Mouse (Mus musculus): ENCODE results near the gene Hmcn2. TPM values are rescaled to one million over a fixed set of nuclear protein-coding genes. Genes with fewer than 3 reads are reported as not detected.

The Hmcn2 gene
- polyA plus RNA-seq, 1 experiment from 2014 or later = not detected

DNA sequence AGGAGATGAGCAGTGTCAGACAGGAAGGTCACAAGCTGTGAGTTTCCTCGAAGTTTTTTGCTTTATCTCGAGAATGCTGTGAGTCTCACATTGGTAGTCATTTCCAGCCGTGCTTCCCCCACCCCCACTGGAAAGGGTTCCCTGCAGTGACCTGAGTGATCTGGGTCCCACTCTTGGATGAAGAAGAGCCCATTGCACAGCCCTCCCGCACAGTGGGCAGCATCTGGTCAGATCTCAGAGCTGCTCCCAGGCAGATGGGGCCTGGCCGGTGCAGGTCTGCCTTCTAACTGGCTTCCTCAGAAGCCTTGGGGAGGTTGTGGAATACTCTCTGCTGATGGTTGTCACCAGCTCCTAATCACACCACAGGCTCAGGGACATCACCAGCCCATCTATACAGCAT is 34.6 kb downstream of the Hmcn2 start:
- no peak overlapping the region for H3K4me2 ChIP-seq (ENCODE audit: low read depth, severe bottlenecking)
- H3K9me3 ChIP-seq (ENCODE audit: control insufficient read depth, low read length) = no peaks in the 10 kb centered on the region
- DNase-seq (ENCODE audit: low spot score) = no peak
- no peaks in the 10 kb centered on the region for H3K4me1 ChIP-seq (ENCODE audit: control insufficient read depth, insufficient read depth, low read length)
- peaks cover 2% of the 10 kb centered on the region for H3K27me3 ChIP-seq (ENCODE audit: control insufficient read depth, insufficient read depth, low read length)
- no peak overlapping the region for H3K4me3 ChIP-seq (ENCODE audit: low read depth, low read length)
- H3K27ac ChIP-seq (replicated peaks; ENCODE audit: low read depth, low read length) = no peak overlapping the region
- no peaks in the 10 kb centered on the region for H3K36me3 ChIP-seq (ENCODE audit: control insufficient read depth, insufficient read depth, low read length)
- H3K9ac ChIP-seq (ENCODE audit: low read length) = no peak overlapping the region
- no peak for ATAC-seq (ENCODE audit: insufficient number of reproducible peaks, low FRiP score, low TSS enrichment, low read depth)
- 78% methylated on average over 5 of the region's 5 CpGs for WGBS

DNA sequence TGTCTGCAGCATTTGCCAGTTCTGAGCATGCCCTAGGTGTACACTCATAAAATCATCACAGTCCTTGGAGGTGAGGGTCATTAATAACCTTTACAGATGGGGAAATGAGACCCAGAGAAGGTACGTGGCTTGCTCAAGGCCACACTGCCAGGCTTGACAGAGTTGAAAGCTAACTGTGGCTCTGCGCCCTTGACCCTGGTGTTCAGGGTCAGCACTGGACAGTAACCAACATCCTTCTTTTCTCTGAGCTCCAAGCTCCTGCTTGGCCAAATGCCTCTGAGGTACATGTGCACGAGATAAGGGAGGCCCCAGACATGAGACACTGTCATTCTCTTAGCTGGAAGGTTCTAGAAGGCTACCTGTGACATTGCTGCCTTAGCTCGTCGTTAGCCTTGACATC is 42.6 kb downstream of the Hmcn2 start:
- H3K4me2 ChIP-seq (ENCODE audit: low read depth, severe bottlenecking) = no peak overlapping the region
- H3K9me3 ChIP-seq (ENCODE audit: control insufficient read depth, low read length) = no peaks in the 10 kb centered on the region
- H3K4me1 ChIP-seq (ENCODE audit: control insufficient read depth, insufficient read depth, low read length) = no peaks in the 10 kb centered on the region
- no peak overlapping the region for H3K27ac ChIP-seq (replicated peaks; ENCODE audit: low read depth, low read length)
- no peaks in the 10 kb centered on the region for H3K36me3 ChIP-seq (ENCODE audit: control insufficient read depth, insufficient read depth, low read length)
- ATAC-seq (ENCODE audit: insufficient number of reproducible peaks, low FRiP score, low TSS enrichment, low read depth) (no peak), DNase-seq (ENCODE audit: low spot score) (no peak)
- 72% methylated on average over 5 of the region's 5 CpGs for WGBS
- no peak overlapping the region for H3K9ac ChIP-seq (ENCODE audit: low read length)
- H3K27me3 ChIP-seq (ENCODE audit: control insufficient read depth, insufficient read depth, low read length) = no peaks in the 10 kb centered on the region; the same call in 1 of the 2 replicates
- H3K4me3 ChIP-seq (ENCODE audit: low read depth, low read length) = no peak overlapping the region

DNA sequence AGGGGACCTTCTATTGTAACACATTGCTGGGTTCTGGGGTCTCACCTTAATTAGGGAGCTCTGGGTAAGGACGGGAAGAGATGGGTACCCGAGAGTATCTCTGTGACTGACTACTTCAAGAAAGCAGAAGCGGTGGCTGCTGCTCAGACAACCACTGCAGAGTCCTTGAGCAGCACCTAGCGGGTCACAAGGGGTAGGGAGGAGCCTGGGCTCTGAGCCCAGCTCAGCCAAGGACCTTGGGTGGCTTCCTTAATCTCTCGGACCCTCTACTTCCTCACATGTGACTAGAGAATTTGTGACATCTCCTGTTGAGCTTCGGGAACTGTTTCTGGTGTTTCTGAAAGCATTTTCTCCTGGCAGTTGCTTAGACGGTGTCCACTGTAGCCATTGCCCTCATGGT is 45.1 kb downstream of the Hmcn2 start:
- WGBS = 77% methylated on average over 7 of the region's 7 CpGs
- Histone ChIP-seq H3K4me2 (ENCODE audit: low read depth, severe bottlenecking) (no peak overlapping the region), H3K27me3 (ENCODE audit: control insufficient read depth, insufficient read depth, low read length) (no peaks in the 10 kb centered on the region), H3K9ac (ENCODE audit: low read length) (no peak overlapping the region), H3K36me3 (ENCODE audit: control insufficient read depth, insufficient read depth, low read length) (no peaks in the 10 kb centered on the region), H3K4me1 (ENCODE audit: control insufficient read depth, insufficient read depth, low read length) (no peaks in the 10 kb centered on the region), H3K9me3 (ENCODE audit: control insufficient read depth, low read length) (no peaks in the 10 kb centered on the region), H3K4me3 (ENCODE audit: low read depth, low read length) (no peak overlapping the region), H3K27ac (replicated peaks; ENCODE audit: low read depth, low read length) (no peak overlapping the region)
- no peak for DNase-seq (ENCODE audit: low spot score)
- no peak for ATAC-seq (ENCODE audit: insufficient number of reproducible peaks, low FRiP score, low TSS enrichment, low read depth)

DNA sequence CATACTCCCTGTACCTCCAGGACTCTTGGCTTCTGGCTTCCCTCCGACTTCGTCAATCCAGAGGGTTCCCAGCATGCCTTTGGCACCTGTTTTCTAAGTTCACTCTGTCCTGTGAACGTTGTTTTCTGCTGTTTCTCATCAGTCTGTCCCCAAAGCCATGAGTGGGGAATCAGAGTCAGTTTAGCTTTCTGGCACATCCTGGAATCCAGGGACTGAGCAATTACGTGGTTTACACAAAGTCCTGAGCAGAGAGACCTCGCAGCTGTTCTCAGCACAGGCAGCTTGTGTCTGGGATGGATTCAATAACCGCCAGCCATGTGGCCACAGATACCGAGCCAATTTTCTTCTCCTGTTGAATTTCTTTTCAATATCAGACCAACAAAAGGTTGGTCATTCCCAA is 53.0 kb downstream of the Hmcn2 start:
- ATAC-seq (ENCODE audit: insufficient number of reproducible peaks, low FRiP score, low TSS enrichment, low read depth) (no peak), DNase-seq (ENCODE audit: low spot score) (no peak)
- Histone ChIP-seq H3K4me3 (ENCODE audit: low read depth, low read length) (no peak overlapping the region), H3K4me2 (ENCODE audit: low read depth, severe bottlenecking) (no peak overlapping the region), H3K36me3 (ENCODE audit: control insufficient read depth, insufficient read depth, low read length) (no peaks in the 10 kb centered on the region), H3K27me3 (ENCODE audit: control insufficient read depth, insufficient read depth, low read length) (no peaks in the 10 kb centered on the region), H3K9me3 (ENCODE audit: control insufficient read depth, low read length) (peaks cover 3% of the 10 kb centered on the region; the same call in 1 of the 2 replicates), H3K9ac (ENCODE audit: low read length) (no peak overlapping the region), H3K4me1 (ENCODE audit: control insufficient read depth, insufficient read depth, low read length) (no peaks in the 10 kb centered on the region), H3K27ac (replicated peaks; ENCODE audit: low read depth, low read length) (no peak overlapping the region)
- 78% methylated on average over 7 of the region's 7 CpGs for WGBS

DNA sequence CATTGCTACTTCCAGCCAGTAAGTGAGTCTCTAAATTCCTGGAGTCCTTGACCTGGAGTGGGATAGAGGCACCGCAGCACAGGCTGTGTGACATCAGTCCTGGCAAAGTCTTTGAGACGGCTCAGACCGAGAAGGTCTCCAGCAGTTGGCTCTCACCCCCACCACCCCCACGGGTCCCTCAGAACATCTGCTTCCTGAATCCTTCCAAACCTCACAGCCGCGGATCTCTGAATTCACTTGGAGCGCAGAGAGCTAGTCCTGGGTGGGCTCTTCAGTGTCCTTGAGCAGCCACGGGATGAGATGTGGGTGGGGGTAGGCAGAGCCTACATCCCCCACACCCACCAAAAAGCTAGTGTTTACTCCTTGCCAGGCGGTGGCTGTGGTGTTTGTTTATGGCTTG is 57.2 kb downstream of the Hmcn2 start:
- Histone ChIP-seq H3K36me3 (ENCODE audit: control insufficient read depth, insufficient read depth, low read length) (no peaks in the 10 kb centered on the region), H3K4me1 (ENCODE audit: control insufficient read depth, insufficient read depth, low read length) (no peaks in the 10 kb centered on the region), H3K27me3 (ENCODE audit: control insufficient read depth, insufficient read depth, low read length) (no peaks in the 10 kb centered on the region), H3K4me3 (ENCODE audit: low read depth, low read length) (no peak overlapping the region), H3K4me2 (ENCODE audit: low read depth, severe bottlenecking) (no peak overlapping the region), H3K27ac (replicated peaks; ENCODE audit: low read depth, low read length) (no peak overlapping the region), H3K9me3 (ENCODE audit: control insufficient read depth, low read length) (peaks cover 3% of the 10 kb centered on the region; the same call in 1 of the 2 replicates), H3K9ac (ENCODE audit: low read length) (no peak overlapping the region)
- DNase-seq (ENCODE audit: low spot score) (no peak), ATAC-seq (ENCODE audit: insufficient number of reproducible peaks, low FRiP score, low TSS enrichment, low read depth) (no peak)
- WGBS = 78% methylated on average over 9 of the region's 9 CpGs

DNA sequence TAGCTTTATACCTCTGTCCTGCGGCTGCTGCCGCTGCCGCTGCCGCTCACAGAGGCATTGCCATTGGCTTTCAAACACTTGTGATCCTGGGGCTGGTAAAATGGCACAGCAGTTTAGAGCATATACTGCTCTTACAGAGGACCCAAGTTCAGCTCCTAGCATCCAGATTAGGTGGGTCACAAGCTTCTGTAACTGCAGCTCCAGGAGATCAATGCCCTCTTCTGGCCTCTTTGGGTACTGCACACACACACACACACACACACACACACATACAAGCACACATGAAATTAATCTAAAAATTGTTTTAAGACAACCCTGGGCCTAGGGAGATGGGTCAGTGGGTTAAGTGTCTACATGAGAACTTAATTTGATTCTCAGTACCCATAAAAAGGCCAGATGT is 58.0 kb downstream of the Hmcn2 start:
- H3K9me3 ChIP-seq (ENCODE audit: control insufficient read depth, low read length) = peaks cover 3% of the 10 kb centered on the region; the same call in 1 of the 2 replicates
- ATAC-seq (ENCODE audit: insufficient number of reproducible peaks, low FRiP score, low TSS enrichment, low read depth) (no peak), DNase-seq (ENCODE audit: low spot score) (no peak)
- 100% methylated on average over 4 of the region's 4 CpGs for WGBS
- no peaks in the 10 kb centered on the region for H3K36me3 ChIP-seq (ENCODE audit: control insufficient read depth, insufficient read depth, low read length)
- no peak overlapping the region for H3K9ac ChIP-seq (ENCODE audit: low read length)
- H3K4me2 ChIP-seq (ENCODE audit: low read depth, severe bottlenecking) = no peak overlapping the region
- no peak overlapping the region for H3K4me3 ChIP-seq (ENCODE audit: low read depth, low read length)
- no peaks in the 10 kb centered on the region for H3K4me1 ChIP-seq (ENCODE audit: control insufficient read depth, insufficient read depth, low read length)
- H3K27me3 ChIP-seq (ENCODE audit: control insufficient read depth, insufficient read depth, low read length) = no peaks in the 10 kb centered on the region
- no peak overlapping the region for H3K27ac ChIP-seq (replicated peaks; ENCODE audit: low read depth, low read length)

DNA sequence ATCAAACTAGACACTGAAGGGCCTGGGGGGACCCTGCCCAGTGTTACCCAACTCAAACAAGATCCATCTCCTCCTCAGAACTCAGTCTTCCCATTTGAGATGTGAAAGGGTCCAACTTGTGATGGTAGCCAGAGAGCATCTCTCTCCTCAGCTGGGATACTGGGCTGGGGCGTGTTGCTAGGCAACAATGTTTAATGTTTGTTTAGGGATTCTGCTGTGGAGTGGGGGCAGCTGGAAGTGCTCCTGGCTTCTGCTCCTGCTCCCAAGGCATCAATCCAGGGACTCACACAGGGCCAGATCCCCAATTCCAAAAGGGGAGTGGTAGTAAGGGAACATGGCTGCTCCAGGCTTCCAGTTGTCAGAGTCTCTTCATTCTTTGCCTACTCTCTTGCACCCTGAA is 60.2 kb downstream of the Hmcn2 start:
- Histone ChIP-seq H3K36me3 (ENCODE audit: control insufficient read depth, insufficient read depth, low read length) (no peaks in the 10 kb centered on the region), H3K4me2 (ENCODE audit: low read depth, severe bottlenecking) (no peak overlapping the region), H3K4me3 (ENCODE audit: low read depth, low read length) (no peak overlapping the region), H3K27me3 (ENCODE audit: control insufficient read depth, insufficient read depth, low read length) (no peaks in the 10 kb centered on the region), H3K4me1 (ENCODE audit: control insufficient read depth, insufficient read depth, low read length) (no peaks in the 10 kb centered on the region), H3K9me3 (ENCODE audit: control insufficient read depth, low read length) (peaks cover 3% of the 10 kb centered on the region; the same call in 1 of the 2 replicates), H3K9ac (ENCODE audit: low read length) (no peak overlapping the region), H3K27ac (replicated peaks; ENCODE audit: low read depth, low read length) (no peak overlapping the region)
- DNase-seq (ENCODE audit: low spot score) (no peak), ATAC-seq (ENCODE audit: insufficient number of reproducible peaks, low FRiP score, low TSS enrichment, low read depth) (no peak)
- 65% methylated on average over 1 of the region's 1 CpGs for WGBS

DNA sequence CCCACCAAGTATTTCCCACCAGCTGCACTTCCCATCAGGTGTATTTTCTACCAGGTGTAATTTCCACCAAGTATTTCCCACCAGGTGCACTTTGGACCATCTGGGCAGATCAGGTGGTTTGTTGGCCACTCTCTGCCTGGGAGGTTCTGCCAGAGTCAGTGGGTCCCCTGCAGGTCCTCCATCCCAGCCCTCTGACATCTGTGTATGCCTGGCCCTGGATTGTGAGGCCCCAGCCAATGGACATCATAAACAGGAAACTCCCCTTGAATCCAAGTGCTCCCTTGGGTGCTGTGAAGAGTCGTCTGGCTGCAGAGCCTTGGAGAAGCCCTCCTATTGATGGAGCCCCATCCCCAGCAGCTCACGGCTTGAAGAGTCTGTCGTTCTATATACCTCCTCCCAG is 61.8 kb downstream of the Hmcn2 start:
- Histone ChIP-seq H3K4me1 (ENCODE audit: control insufficient read depth, insufficient read depth, low read length) (no peaks in the 10 kb centered on the region), H3K9me3 (ENCODE audit: control insufficient read depth, low read length) (peaks cover 3% of the 10 kb centered on the region; the same call in 1 of the 2 replicates), H3K4me3 (ENCODE audit: low read depth, low read length) (no peak overlapping the region), H3K4me2 (ENCODE audit: low read depth, severe bottlenecking) (no peak overlapping the region), H3K27ac (replicated peaks; ENCODE audit: low read depth, low read length) (no peak overlapping the region), H3K9ac (ENCODE audit: low read length) (no peak overlapping the region), H3K36me3 (ENCODE audit: control insufficient read depth, insufficient read depth, low read length) (no peaks in the 10 kb centered on the region), H3K27me3 (ENCODE audit: control insufficient read depth, insufficient read depth, low read length) (no peaks in the 10 kb centered on the region)
- 54% methylated on average over 3 of the region's 3 CpGs for WGBS
- DNase-seq (ENCODE audit: low spot score) (no peak), ATAC-seq (ENCODE audit: insufficient number of reproducible peaks, low FRiP score, low TSS enrichment, low read depth) (no peak)

DNA sequence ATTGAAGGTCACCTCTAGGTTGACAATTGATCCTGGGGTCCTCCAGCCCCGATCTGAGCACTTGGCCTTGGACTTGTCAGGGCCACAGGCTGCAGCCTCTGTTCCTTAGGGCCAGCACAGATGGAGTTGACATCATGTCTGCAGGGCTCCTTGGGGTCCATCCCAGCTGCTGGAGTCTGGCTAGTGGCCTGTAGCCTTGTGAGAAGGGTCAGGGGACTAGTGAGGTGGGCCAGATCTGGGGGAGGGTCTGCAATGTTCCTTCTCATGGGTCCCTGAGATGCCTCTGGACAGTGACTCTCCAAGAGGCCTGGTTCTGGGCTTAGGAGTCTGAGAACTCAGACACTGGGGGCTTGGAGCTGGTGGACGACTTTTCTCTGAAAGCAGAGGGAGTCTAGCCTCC is 63.3 kb downstream of the Hmcn2 start:
- Histone ChIP-seq H3K9ac (ENCODE audit: low read length) (no peak overlapping the region), H3K4me2 (ENCODE audit: low read depth, severe bottlenecking) (no peak overlapping the region), H3K4me1 (ENCODE audit: control insufficient read depth, insufficient read depth, low read length) (no peaks in the 10 kb centered on the region), H3K36me3 (ENCODE audit: control insufficient read depth, insufficient read depth, low read length) (no peaks in the 10 kb centered on the region), H3K27ac (replicated peaks; ENCODE audit: low read depth, low read length) (no peak overlapping the region), H3K9me3 (ENCODE audit: control insufficient read depth, low read length) (no peaks in the 10 kb centered on the region; the same call in 1 of the 2 replicates), H3K4me3 (ENCODE audit: low read depth, low read length) (no peak overlapping the region), H3K27me3 (ENCODE audit: control insufficient read depth, insufficient read depth, low read length) (no peaks in the 10 kb centered on the region)
- DNase-seq (ENCODE audit: low spot score) (no peak), ATAC-seq (ENCODE audit: insufficient number of reproducible peaks, low FRiP score, low TSS enrichment, low read depth) (no peak)
- 67% methylated on average over 2 of the region's 2 CpGs for WGBS

Data from limb, embryonic 11.5 days (tissue).